Mouse (Mus musculus) CH12.LX (cell line): ENCODE measurements at regions not wholly inside any gene's neighbourhood (a gene's known extent, or its start where the extent isn't known, plus 50 kb on each side); places are given as distances from the start of the nearest gene placed in this dataset.

Experiments
- DNase-seq: peaks from one replicate; pipeline ENCODE4 v3.0.0-alpha.2; 2013; ENCODE audit errors: extremely low read depth
- H3K27ac ChIP-seq: 2 replicates; pipeline ENCODE4 v1.5.1; 2012; ENCODE audit warnings: low read depth, mild to moderate bottlenecking, control low read depth, moderate library complexity; ENCODE audit not compliant: insufficient read depth
- H3K27me3 ChIP-seq: replicated peaks from 2 replicates; pipeline ENCODE3; 2012; ENCODE audit warnings: inconsistent platforms
- H3K36me3 ChIP-seq, 2 experiments: replicated peaks in 1 of 2; 2 replicates each; pipeline versions ENCODE3 to v1.6.1; 2012; ENCODE audit warnings: inconsistent platforms in 1 of 2, low read length in 1 of 2, mild to moderate bottlenecking in 1 of 2, mixed read lengths in 1 of 2, moderate library complexity in 1 of 2; ENCODE audit not compliant: control insufficient read depth in 1 of 2, insufficient read depth in 1 of 2
- H3K4me1 ChIP-seq, 2 experiments: 2 replicates each; pipeline ENCODE4 v1.6.1; 2012; ENCODE audit warnings: inconsistent platforms in 1 of 2, moderate library complexity in 1 of 2; ENCODE audit not compliant: insufficient read depth in 2 of 2, control insufficient read depth in 1 of 2
- H3K4me2 ChIP-seq: 2 replicates; pipeline ENCODE4 v1.6.1; 2012; ENCODE audit warnings: low read depth, mild to moderate bottlenecking, control low read depth; ENCODE audit not compliant: poor library complexity, insufficient read depth, severe bottlenecking
- H3K4me3 ChIP-seq, 3 experiments: fragments of 150-350 bp in 1 of 3; sonication (generic) in 1 of 3; replicated peaks in 1 of 3; 2 replicates each; pipeline versions ENCODE3 to v1.5.1; 2011 to 2012; ENCODE audit warnings: low read depth in 2 of 3, low read length in 2 of 3, mild to moderate bottlenecking in 2 of 3, moderate library complexity in 2 of 3, control low read depth in 1 of 3, improper control_type of control experiment in 1 of 3, inconsistent platforms in 1 of 3, mixed read lengths in 1 of 3; ENCODE audit not compliant: poor library complexity in 1 of 3
- H3K79me2 ChIP-seq: replicated peaks from 2 replicates; pipeline ENCODE4 v1.6.1; 2012; ENCODE audit warnings: mild to moderate bottlenecking, moderate library complexity; ENCODE audit not compliant: control insufficient read depth, poor library complexity, insufficient read depth, severe bottlenecking; ENCODE audit errors: extremely low read depth
- H3K9ac ChIP-seq: 2 replicates; pipeline ENCODE4 v1.6.1; 2012; ENCODE audit warnings: low read depth, mild to moderate bottlenecking, control low read depth, moderate library complexity; ENCODE audit not compliant: insufficient read depth
- H3K9me3 ChIP-seq: replicated peaks from 2 replicates; pipeline ENCODE3; 2012; ENCODE audit warnings: low read length, inconsistent platforms, mixed read lengths
- BHLHE40 ChIP-seq: IDR thresholded peaks from 2 replicates; pipeline ENCODE4 v1.6.1; 2011; ENCODE audit warnings: mild to moderate bottlenecking, low read depth, low read length, improper control_type of control experiment
- CTCF ChIP-seq, 2 experiments: IDR thresholded peaks in 1 of 2; conservative IDR thresholded peaks in 1 of 2; 2 replicates each; pipeline ENCODE4 v1.5.1; 2011 to 2012; ENCODE audit warnings: low read depth in 2 of 2, low read length in 2 of 2, improper control_type of control experiment in 1 of 2, inconsistent platforms in 1 of 2, mild to moderate bottlenecking in 1 of 2, moderate library complexity in 1 of 2
- E2F4 ChIP-seq: IDR thresholded peaks from 2 replicates; pipeline ENCODE4 v1.6.1; 2011; ENCODE audit warnings: low read depth, low read length, improper control_type of control experiment; ENCODE audit not compliant: insufficient replicate concordance
- ELF1 ChIP-seq: IDR thresholded peaks from 2 replicates; pipeline ENCODE4 v1.6.1; 2014; ENCODE audit warnings: low read depth, mild to moderate bottlenecking, inconsistent platforms, low read length, improper control_type of control experiment
- ETS1 ChIP-seq: conservative IDR thresholded peaks from 2 replicates; pipeline ENCODE4 v1.6.1; 2012; ENCODE audit warnings: low read depth, mild to moderate bottlenecking, inconsistent platforms, low read length, improper control_type of control experiment, moderate library complexity
- JUND ChIP-seq: conservative IDR thresholded peaks from 2 replicates; pipeline ENCODE4 v1.6.1; 2011; ENCODE audit warnings: low read depth, low read length, improper control_type of control experiment
- MAFK ChIP-seq: IDR thresholded peaks from 2 replicates; pipeline ENCODE4 v1.6.1; 2011; ENCODE audit warnings: low read length, improper control_type of control experiment; ENCODE audit not compliant: insufficient replicate concordance
- MEF2A ChIP-seq: IDR thresholded peaks from 2 replicates; pipeline ENCODE4 v1.6.1; 2014; ENCODE audit warnings: low read depth, mild to moderate bottlenecking, inconsistent platforms, low read length, improper control_type of control experiment, borderline replicate concordance
- MXI1 ChIP-seq: IDR thresholded peaks from 2 replicates; pipeline ENCODE4 v1.6.1; 2011; ENCODE audit warnings: mild to moderate bottlenecking, low read depth, low read length, improper control_type of control experiment
- NRF1 ChIP-seq: IDR thresholded peaks from 2 replicates; pipeline ENCODE4 v1.6.1; 2014; ENCODE audit warnings: low read depth, mild to moderate bottlenecking, inconsistent platforms, low read length, improper control_type of control experiment, moderate library complexity
- POLR2A ChIP-seq: IDR thresholded peaks from 2 replicates; pipeline ENCODE4 v1.6.1; 2011; ENCODE audit warnings: low read depth, mild to moderate bottlenecking, improper control_type of control experiment, low read length
- POLR2AphosphoS2 ChIP-seq: IDR thresholded peaks from 2 replicates; pipeline ENCODE4 v1.6.1; 2011; ENCODE audit warnings: low read depth, low read length, improper control_type of control experiment
- RAD21 ChIP-seq: IDR thresholded peaks from 2 replicates; pipeline ENCODE4 v1.6.1; 2011; ENCODE audit warnings: low read depth, mild to moderate bottlenecking, low read length, improper control_type of control experiment, moderate library complexity
- RCOR1 ChIP-seq: conservative IDR thresholded peaks from 2 replicates; pipeline ENCODE4 v1.6.1; 2012; ENCODE audit warnings: low read depth, mild to moderate bottlenecking, inconsistent platforms, low read length, improper control_type of control experiment
- SIN3A ChIP-seq: IDR thresholded peaks from 2 replicates; pipeline ENCODE4 v1.6.1; 2012; ENCODE audit warnings: low read length, improper control_type of control experiment, inconsistent platforms
- SMC3 ChIP-seq: IDR thresholded peaks from 2 replicates; pipeline ENCODE4 v1.6.1; 2011; ENCODE audit warnings: low read depth, low read length, improper control_type of control experiment
- TBP ChIP-seq: conservative IDR thresholded peaks from 2 replicates; pipeline ENCODE4 v1.6.1; 2011; ENCODE audit warnings: low read depth, low read length, improper control_type of control experiment
- TCF12 ChIP-seq: IDR thresholded peaks from 2 replicates; pipeline ENCODE4 v1.6.1; 2014; ENCODE audit warnings: low read depth, mild to moderate bottlenecking, inconsistent platforms, low read length, improper control_type of control experiment
- UBTF ChIP-seq: IDR thresholded peaks from 2 replicates; pipeline ENCODE4 v1.6.1; 2012; ENCODE audit warnings: low read depth, mild to moderate bottlenecking, inconsistent platforms, low read length, improper control_type of control experiment, moderate library complexity
- USF2 ChIP-seq: conservative IDR thresholded peaks from 2 replicates; pipeline ENCODE4 v1.6.1; 2011; ENCODE audit warnings: low read depth, low read length, improper control_type of control experiment
- ZC3H11A ChIP-seq: IDR thresholded peaks from 2 replicates; pipeline ENCODE4 v1.6.1; 2012; ENCODE audit warnings: low read depth, mild to moderate bottlenecking, inconsistent platforms, low read length, improper control_type of control experiment
- ZNF384 ChIP-seq: IDR thresholded peaks from 2 replicates; pipeline ENCODE4 v1.6.1; 2012; ENCODE audit warnings: low read depth, low read length, improper control_type of control experiment, inconsistent platforms
- dilution Hi-C: fragments of 300-500 bp; cut with MboI; formaldehyde crosslinking; loops from 2 replicates; pipeline ENCODE4 v1.14.3; 2020; ENCODE audit warnings: low sequenced_read_pairs; ENCODE audit not compliant: extremely low pct_unique_long_range_greater_than_20kb, extremely low pct_ligation_motif_present
- in situ Hi-C: fragments of 300-500 bp; cut with MboI; formaldehyde crosslinking; loops from 3 replicates; pipeline ENCODE4 v1.14.3; 2019; ENCODE audit warnings: low sequenced_read_pairs, low pct_ligation_motif_present, low pct_unique_long_range_greater_than_20kb, mixed read lengths

DNA sequence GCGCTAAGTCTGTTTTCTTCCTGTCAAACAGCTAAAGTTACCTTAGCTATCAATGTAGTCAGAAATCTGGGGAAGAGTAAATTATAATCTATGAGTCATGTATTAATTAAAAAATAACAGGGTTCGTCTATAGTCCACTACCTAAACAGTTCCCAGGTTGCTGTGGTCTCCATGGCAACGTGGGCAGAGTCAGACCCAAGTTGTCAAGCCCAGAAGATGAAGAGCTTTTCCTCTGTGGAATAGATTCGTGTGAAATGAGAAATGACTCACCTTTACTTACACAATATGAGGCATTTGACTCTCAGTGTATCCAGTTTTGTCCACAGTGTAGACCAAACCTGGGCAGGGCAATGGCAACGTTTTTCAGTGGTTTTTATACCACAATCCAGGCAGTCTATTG is 149.2 kb downstream of the Tmem17 start:
- Histone ChIP-seq H3K4me3 (no peak overlapping the region), H3K36me3 (no peaks in the 10 kb centered on the region), H3K9me3 (no peaks in the 10 kb centered on the region), H3K4me2 (no peak overlapping the region), H3K4me1 (peaks cover 24 to 45% of the 10 kb centered on the region in 2 experiments), H3K27ac (no peak overlapping the region), H3K27me3 (no peaks in the 10 kb centered on the region), H3K9ac (no peak overlapping the region), H3K79me2 (no peaks in the 10 kb centered on the region)
- in situ Hi-C loops: no loop called here
- dilution Hi-C loops: no loop called here
- TF ChIP-seq JUND (no peak), E2F4 (no peak), TCF12 (no peak), MEF2A (no peak), ELF1 (no peak), POLR2AphosphoS2 (no peak), BHLHE40 (no peak), CTCF (conservative IDR thresholded peaks at IDR 0.05 in 1 of 2, IDR thresholded peaks at IDR 0.05 in 1 of 2; ENCODE audit: low read depth in 2 of 2, low read length in 2 of 2) (no peak), ETS1 (no peak), POLR2A (no peak), MXI1 (no peak), NRF1 (no peak), UBTF (no peak), SMC3 (no peak), MAFK (no peak), TBP (no peak), USF2 (no peak), ZNF384 (no peak)
- DNase-seq: no peak

DNA sequence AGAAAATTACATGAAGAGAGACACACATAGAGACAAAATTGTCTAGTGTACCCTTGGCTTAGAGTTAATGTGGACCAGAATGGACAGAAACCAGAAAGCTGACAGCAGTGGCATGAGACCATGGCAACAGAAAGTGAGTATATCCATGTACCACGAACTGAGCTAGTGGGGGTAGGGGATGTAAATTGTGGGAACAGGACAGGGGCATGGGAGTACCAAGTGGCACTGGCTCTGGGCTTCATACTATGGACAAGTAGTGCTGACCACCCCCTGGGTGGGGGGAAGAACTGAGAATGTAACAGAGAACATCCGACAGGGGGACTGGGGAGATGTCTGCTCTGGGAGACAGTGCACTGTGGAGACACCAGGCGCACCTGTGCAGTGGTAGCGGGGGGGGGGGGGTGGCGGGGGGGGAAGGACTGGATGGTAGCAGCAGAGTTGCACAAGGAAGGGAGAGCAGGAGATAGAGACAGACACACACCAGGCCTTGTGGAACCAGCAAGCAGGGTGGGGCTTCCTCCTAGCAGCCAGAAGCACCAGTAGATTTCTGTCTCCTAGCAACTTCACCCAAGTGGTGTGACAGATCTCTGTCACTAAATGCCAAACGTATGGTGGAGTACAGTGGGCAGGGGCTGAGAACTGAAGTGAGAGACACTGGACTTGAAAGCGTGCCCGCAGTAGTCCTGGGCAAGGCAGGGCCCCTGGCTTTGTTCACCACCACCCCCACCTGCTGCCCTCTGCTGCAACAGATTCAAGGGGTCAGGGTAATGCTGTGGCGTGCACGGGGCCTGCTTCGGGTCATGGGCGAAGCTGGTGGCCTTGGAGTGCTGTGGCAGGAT is 150.0 kb downstream of the Tmem17 start:
- Histone ChIP-seq H3K27me3 (no peaks in the 10 kb centered on the region), H3K36me3 (no peaks in the 10 kb centered on the region), H3K27ac (no peak overlapping the region), H3K9me3 (no peaks in the 10 kb centered on the region), H3K9ac (no peak overlapping the region), H3K4me2 (no peak overlapping the region), H3K79me2 (no peaks in the 10 kb centered on the region), H3K4me3 (no peak overlapping the region), H3K4me1 (peaks cover 26 to 45% of the 10 kb centered on the region in 2 experiments)
- TF ChIP-seq RAD21: no peak
- TF ChIP-seq ZNF384: no peak
- TF ChIP-seq RCOR1: no peak
- TF ChIP-seq SIN3A: no peak
- TF ChIP-seq SMC3: no peak
- no peak for TF ChIP-seq ETS1
- no peak for TF ChIP-seq ZC3H11A
- DNase-seq: no peak
- in situ Hi-C loops (no loop called here), dilution Hi-C loops (no loop called here)
